Mouse (Mus musculus) megakaryocyte-erythroid progenitor cell, adult 5-6 weeks (primary cell): ENCODE measurements around the gene Hdac9. TPM values are rescaled to one million over a fixed set of nuclear protein-coding genes. Genes with fewer than 3 reads are reported as not detected.
"Not testable (repeated sequence)": the region's sequence is repeated elsewhere in the genome, so short reads cannot be mapped to it uniquely, and the experiment has no call there.

Experiments used
- ATAC-seq: replicated peaks from 2 replicates; pipeline ENCODE4 v1.8.0; 2016; ENCODE audit warnings: mild to moderate bottlenecking, inconsistent platforms; ENCODE audit not compliant: severe bottlenecking, poor library complexity, low FRiP score, low TSS enrichment
- total RNA-seq, 2 experiments: library from RNA; stranded (forward) in 1 of 2; stranded (reverse) in 1 of 2; fragments of 200-1000, 215-1000 nt in 1 of 2; fragments of >200 nt in 1 of 2; fragmentation: Nextera tagmentation in 1 of 2; gene quantifications; 2 replicates each; pipeline ENCODE4 v1.2.3; 2014 to 2017

Hdac9 gene
- total RNA-seq, 2 experiments from 2014 or later = 0.46 to 2.1 TPM

DNA sequence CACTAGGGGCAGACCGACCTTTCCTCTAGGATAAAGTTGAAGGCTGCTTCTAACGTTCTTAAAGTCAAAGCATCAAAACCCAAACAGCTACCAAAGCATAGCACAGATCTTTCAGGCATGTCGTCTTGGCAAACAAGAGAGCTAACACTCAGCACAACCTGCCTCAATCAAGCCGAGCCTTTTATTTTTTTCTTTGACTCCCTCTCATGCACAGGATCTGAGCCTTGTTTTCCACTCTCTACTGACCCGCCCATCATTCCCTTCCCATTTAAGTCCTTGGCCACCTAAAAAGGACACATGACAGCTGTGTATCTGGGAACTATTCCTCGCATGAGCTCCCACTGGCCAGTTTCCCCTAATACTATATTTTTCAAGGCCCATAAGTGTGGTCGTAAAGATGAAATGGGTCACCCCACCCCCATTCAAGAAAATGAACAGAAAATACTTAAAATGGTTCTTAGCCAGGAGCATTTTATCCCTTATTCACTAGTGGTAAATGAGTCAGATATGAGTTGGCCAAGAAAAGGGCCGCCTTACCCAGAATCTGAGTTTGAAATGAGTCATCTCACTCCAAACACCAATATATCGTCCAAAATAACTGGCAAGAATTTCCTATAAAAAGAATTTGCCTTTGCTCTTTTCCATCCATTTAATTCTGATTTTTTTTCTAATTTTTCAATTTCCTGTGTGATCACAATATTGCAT is 840.9 kb downstream of the Hdac9 start:
- no peak for ATAC-seq

GRCm38 (mm10) chr12:34052508-34052907 is 864.4 kb downstream of the Hdac9 start:
- no peak for ATAC-seq

GRCm38 (mm10) chr12:34052036-34052435 is 864.9 kb downstream of the Hdac9 start:
- no peak for ATAC-seq

DNA sequence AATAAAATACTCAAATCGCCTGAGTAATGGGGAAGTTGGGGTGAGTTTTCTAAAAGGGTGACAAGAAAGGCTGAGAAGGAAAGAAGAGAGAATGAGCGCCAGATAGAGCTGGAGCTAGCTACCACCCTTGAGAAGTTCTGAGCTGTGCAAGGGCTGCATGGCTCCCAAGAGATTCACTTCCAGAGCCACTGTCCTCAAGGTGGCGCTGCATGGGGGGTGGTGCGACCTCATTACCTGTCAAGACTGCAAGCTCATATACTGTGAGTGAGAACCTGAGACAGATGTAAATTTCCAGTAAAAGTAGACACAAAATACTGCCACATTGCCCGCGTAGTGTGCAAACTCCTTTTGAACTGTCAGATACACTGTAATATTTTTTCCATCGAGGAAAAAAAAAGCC is 865.8 kb downstream of the Hdac9 start:
- no peak for ATAC-seq

- ATAC-seq = no peak
Observed at GRCm38 (mm10) chr12:34040949-34041348, 875.9 kb downstream of the Hdac9 start.

GRCm38 (mm10) chr12:34040061-34040460 is 876.8 kb downstream of the Hdac9 start:
- ATAC-seq = no peak

- not testable (repeated sequence) for ATAC-seq
Observed at GRCm38 (mm10) chr12:34009796-34010195, 907.1 kb downstream of the Hdac9 start.

Other genes starting within 250 kb of the Hdac9 start
- gene Prps1l1, start 67.7 kb upstream of the Hdac9 start, total RNA-seq (2014; fragmentation: Nextera tagmentation) = not detected in 2 replicates
- gene Prps1l1, start 67.7 kb upstream of the Hdac9 start, total RNA-seq (2017) = not detected in 2 replicates
- 7.3 and 13.2 TPM in 2 replicates for gene Snx13, start 130.1 kb upstream of the Hdac9 start, total RNA-seq (2014; fragmentation: Nextera tagmentation)
- gene Snx13, start 130.1 kb upstream of the Hdac9 start, total RNA-seq (2017) = 20.8 and 21.8 TPM in 2 replicates